Mouse (Mus musculus) limb, embryonic 14.5 days (tissue): ENCODE data around the gene Ccdc146. TPM values are rescaled to one million over a fixed set of nuclear protein-coding genes. Genes with fewer than 3 reads are reported as not detected.

Experiments
- ATAC-seq: fragments of 200-750 bp; cut with Nextera tagmentation; 2 replicates; pipeline ENCODE4 v1.8.0; 2017; ENCODE audit warnings: low read depth, moderate number of reproducible peaks, moderate TSS enrichment; ENCODE audit not compliant: low FRiP score
- DNase-seq: peaks from one replicate; pipeline ENCODE4 v3.0.0-alpha.2; 2015; ENCODE audit warnings: low spot score
- H3K27ac ChIP-seq: fragments of 300-500 bp; sonication (generic); replicated peaks from 2 replicates; pipeline ENCODE4 v1.5.1; 2014; ENCODE audit warnings: low read depth, mild to moderate bottlenecking, low read length, moderate library complexity, mixed read lengths
- H3K27me3 ChIP-seq: fragments of 300-500 bp; sonication (generic); 2 replicates; pipeline ENCODE4 v1.6.1; 2014; ENCODE audit warnings: low read length, mixed read lengths; ENCODE audit not compliant: control insufficient read depth, insufficient read depth
- H3K36me3 ChIP-seq: fragments of 300-500 bp; sonication (generic); 2 replicates; pipeline ENCODE4 v1.6.1; 2014; ENCODE audit warnings: mild to moderate bottlenecking, low read length, moderate library complexity, mixed read lengths; ENCODE audit not compliant: control insufficient read depth, insufficient read depth
- H3K4me1 ChIP-seq: fragments of 300-500 bp; sonication (generic); 2 replicates; pipeline ENCODE4 v1.6.1; 2014; ENCODE audit warnings: antibody characterized with exemption, low read length, mixed read lengths; ENCODE audit not compliant: control insufficient read depth, insufficient read depth
- H3K4me2 ChIP-seq: fragments of 300-500 bp; sonication (generic); replicated peaks from 2 replicates; pipeline ENCODE4 v1.6.1; 2014; ENCODE audit warnings: low read depth, mild to moderate bottlenecking, low read length, moderate library complexity; ENCODE audit not compliant: severe bottlenecking
- H3K4me3 ChIP-seq: fragments of 300-500 bp; sonication (generic); replicated peaks from 2 replicates; pipeline ENCODE4 v1.5.1; 2014; ENCODE audit warnings: low read length
- H3K9ac ChIP-seq: fragments of 300-500 bp; sonication (generic); 2 replicates; pipeline ENCODE4 v1.6.1; 2014; ENCODE audit warnings: mild to moderate bottlenecking, low read depth, low read length, moderate library complexity; ENCODE audit not compliant: severe bottlenecking
- H3K9me3 ChIP-seq: fragments of 300-500 bp; sonication (generic); 2 replicates; pipeline ENCODE4 v1.6.1; 2016; ENCODE audit warnings: low read length; ENCODE audit not compliant: control insufficient read depth
- POLR2A ChIP-seq: fragments of 200-500 bp; IDR thresholded peaks from 2 replicates; pipeline ENCODE4 v1.8.0; 2012; ENCODE audit warnings: inconsistent platforms, mild to moderate bottlenecking, moderate library complexity, borderline replicate concordance; ENCODE audit not compliant: insufficient read depth, insufficient read length; ENCODE audit errors: extremely low read depth
- WGBS: fragments of 180-500 bp; shearing (Covaris S2); extraction: QIAGEN DNeasy Blood & Tissue Kit; methylation state at CpG from one replicate; pipeline ENCODE4 v1.1.7; 2014; 5-methylcytosine and 5-hydroxymethylcytosine counted together
- polyA plus RNA-seq, 2 experiments: library from polyadenylated mRNA; depleted of rRNA in 1 of 2; stranded (reverse) in 1 of 2; unstranded in 1 of 2; fragments of >200 nt; fragmentation: Nextera tagmentation in 1 of 2; extraction: Ambion mirVana in 1 of 2; gene quantifications; 2 replicates each; pipeline versions ENCODE4 v1.2.1 to v1.2.3; 2012 to 2014

Gene Ccdc146
- polyA plus RNA-seq, 2 experiments, result 0.09 to 0.18 TPM

GRCm38 (mm10) chr5:21264352-21265021 is 160.0 kb downstream of the Ccdc146 start:
- H3K4me3 ChIP-seq, result no peak overlapping the region
- no peaks in the 10 kb centered on the region for H3K9me3 ChIP-seq
- H3K27me3 ChIP-seq, result no peaks in the 10 kb centered on the region
- WGBS, result 85% methylated on average over 8 of the region's 8 CpGs
- DNase-seq, result no peak
- H3K9ac ChIP-seq, result no peak overlapping the region
- TF ChIP-seq POLR2A, result no peak
- H3K4me1 ChIP-seq, result peaks cover 12% of the 10 kb centered on the region
- H3K36me3 ChIP-seq, result no peaks in the 10 kb centered on the region
- H3K27ac ChIP-seq, result no peak overlapping the region
- H3K4me2 ChIP-seq, result no peak overlapping the region
- ATAC-seq, result no peak

DNA sequence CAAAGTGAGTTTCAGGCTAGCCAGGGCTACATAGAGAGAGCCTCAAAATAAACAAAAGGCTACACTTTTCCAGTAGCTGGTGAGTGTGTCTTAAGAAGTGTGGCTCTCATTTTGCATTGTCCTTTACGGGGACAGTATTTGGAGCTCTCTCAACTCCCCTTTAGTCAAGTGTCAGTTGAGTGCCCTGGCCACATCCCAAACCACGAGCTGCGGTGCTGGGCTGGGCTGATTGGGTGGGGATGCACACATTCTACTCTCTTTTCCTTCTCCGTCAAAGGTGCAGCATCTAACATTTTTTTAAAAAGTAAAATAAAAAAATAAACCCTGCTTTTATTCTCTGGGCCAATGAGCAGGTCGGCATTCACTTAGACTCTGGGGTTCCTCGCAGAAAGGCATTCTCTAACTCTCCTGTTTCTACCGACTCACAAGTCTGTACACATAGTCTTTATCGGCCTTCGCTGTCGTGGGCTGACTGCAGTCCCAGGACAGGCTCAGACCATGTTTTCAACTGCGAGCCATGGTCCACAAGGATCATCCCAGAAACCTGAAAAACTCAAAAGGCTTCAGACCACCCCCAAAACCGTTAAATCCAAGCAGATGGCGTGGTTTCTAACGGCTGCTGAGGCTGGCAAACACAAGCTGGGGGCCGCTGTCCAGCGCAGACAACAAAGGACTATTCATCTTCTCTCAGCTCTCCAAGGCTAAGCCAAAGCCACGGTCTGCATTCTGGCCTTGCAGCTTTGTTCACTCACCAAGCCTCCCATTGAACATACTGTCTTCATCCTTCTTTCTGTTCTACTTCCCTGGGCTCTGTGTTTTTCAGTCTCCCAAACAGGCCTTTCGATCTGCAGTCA is 161.0 kb downstream of the Ccdc146 start:
- H3K4me1 ChIP-seq, result peaks cover 12% of the 10 kb centered on the region
- no peaks in the 10 kb centered on the region for H3K9me3 ChIP-seq
- H3K27ac ChIP-seq, result no peak overlapping the region
- DNase-seq (no peak), ATAC-seq (no peak)
- no peak overlapping the region for H3K4me2 ChIP-seq
- no peaks in the 10 kb centered on the region for H3K36me3 ChIP-seq
- H3K4me3 ChIP-seq, result no peak overlapping the region
- H3K9ac ChIP-seq, result no peak overlapping the region
- TF ChIP-seq POLR2A, result no peak
- WGBS, result 59% methylated on average over 18 of the region's 18 CpGs
- no peaks in the 10 kb centered on the region for H3K27me3 ChIP-seq

DNA sequence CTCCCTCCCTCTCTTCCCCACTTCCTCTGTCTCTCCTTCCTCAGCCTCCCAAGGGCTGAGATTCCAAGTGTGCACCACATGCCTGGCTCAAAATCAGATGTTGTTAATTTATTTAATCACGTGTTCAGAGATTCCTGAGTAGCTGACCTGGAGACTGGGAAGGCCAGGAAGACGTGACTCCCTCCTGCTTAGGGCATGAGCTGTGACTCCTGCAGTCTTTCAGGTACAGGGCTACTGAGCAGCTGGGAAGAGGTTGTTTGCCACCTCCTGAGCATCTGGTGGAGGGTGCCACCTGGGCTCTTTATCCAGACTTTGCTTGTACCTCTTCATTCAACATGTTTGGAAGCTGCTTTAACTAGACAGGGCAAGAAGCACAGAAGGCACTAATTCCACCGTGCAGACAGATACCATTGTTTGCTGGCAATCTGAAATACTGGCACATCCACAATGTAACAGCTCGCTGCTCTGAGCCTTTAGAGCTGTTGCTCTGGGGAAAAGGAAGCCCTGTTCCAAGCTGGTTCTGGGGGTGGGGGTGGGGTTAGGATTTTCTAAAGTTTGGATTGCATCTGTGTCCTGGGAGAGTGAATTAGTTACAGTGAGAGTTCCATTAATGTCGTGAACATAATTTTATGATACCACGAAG is 163.2 kb downstream of the Ccdc146 start:
- H3K36me3 ChIP-seq, result no peaks in the 10 kb centered on the region
- H3K27ac ChIP-seq, result no peak overlapping the region
- no peak overlapping the region for H3K9ac ChIP-seq
- no peak for TF ChIP-seq POLR2A
- H3K9me3 ChIP-seq, result no peaks in the 10 kb centered on the region
- H3K4me1 ChIP-seq, result peaks cover 12% of the 10 kb centered on the region
- DNase-seq (no peak), ATAC-seq (no peak; the same call in 1 of the 2 replicates)
- H3K4me3 ChIP-seq, result no peak overlapping the region
- no peaks in the 10 kb centered on the region for H3K27me3 ChIP-seq
- no peak overlapping the region for H3K4me2 ChIP-seq
- 26% methylated on average over 6 of the region's 6 CpGs for WGBS

DNA sequence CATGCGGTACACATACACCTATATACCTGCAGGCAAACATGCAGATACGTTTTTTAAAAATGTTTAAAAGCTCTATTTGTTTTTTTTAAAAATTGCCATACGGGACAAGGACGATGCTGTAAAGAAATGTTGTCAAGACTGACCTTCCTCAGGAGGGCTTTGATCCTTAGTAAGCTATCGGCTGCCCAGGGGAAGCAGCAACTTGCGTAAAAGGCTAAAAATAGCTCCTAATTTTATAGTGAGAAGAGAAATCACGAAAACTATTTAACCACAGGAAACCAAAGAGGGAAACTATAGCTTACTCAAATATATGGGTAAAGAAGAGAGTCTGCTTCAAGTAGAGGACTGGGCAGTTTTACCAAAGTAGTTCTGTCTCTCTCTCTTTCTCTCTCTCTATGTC is 163.7 kb downstream of the Ccdc146 start:
- Histone ChIP-seq H3K4me2 (no peak overlapping the region), H3K27ac (no peak overlapping the region), H3K27me3 (no peaks in the 10 kb centered on the region), H3K9me3 (no peaks in the 10 kb centered on the region), H3K36me3 (no peaks in the 10 kb centered on the region), H3K9ac (no peak overlapping the region), H3K4me1 (peaks cover 12% of the 10 kb centered on the region), H3K4me3 (no peak overlapping the region)
- WGBS, result 40% methylated on average over 7 of the region's 7 CpGs
- ATAC-seq, result no peak
- no peak for DNase-seq
- no peak for TF ChIP-seq POLR2A

DNA sequence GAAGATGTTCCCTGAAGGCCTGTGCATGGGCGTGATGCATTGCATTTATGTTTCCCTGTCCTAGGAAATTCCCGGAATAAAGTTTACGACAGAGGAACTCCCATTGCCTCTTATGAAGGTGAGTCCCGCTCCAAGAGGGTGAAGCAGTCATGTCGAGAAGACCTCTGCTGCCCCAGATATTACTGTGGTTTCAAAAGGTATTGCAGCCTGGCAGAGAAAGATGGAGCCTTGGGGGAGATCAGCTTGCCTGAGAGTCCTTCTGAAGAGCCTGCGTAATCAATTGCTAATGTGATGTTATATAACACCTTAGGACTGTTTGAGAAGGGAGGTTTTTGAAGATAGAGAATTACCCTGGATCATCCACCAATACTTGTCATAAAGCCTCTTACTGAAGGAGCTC is 166.7 kb downstream of the Ccdc146 start:
- TF ChIP-seq POLR2A, result no peak
- Histone ChIP-seq H3K4me2 (no peak overlapping the region), H3K4me3 (no peak overlapping the region), H3K9me3 (no peaks in the 10 kb centered on the region), H3K27ac (no peak overlapping the region), H3K27me3 (no peaks in the 10 kb centered on the region), H3K9ac (no peak overlapping the region), H3K36me3 (no peaks in the 10 kb centered on the region), H3K4me1 (peaks cover 12% of the 10 kb centered on the region)
- ATAC-seq, result no peak
- no peak for DNase-seq
- 66% methylated on average over 6 of the region's 6 CpGs for WGBS
